Mouse (Mus musculus): ENCODE results near the gene Casq2.
"Not testable (repeated sequence)": the region's sequence is repeated elsewhere in the genome, so short reads cannot be mapped to it uniquely, and the experiment has no call there.

Gene Casq2

GRCm38 (mm10) chr3:102135389-102136113 lies 49.3 kb downstream of the Casq2 start:
- peak; percentile 34 for DNase-seq (ENCODE audit: low spot score)

- no peak for DNase-seq (ENCODE audit: low spot score)
These were observed 50.9 kb downstream of the Casq2 start for GRCm38 (mm10) chr3:102137158-102137557.

- DNase-seq (ENCODE audit: low spot score): no peak
These were observed 52.7 kb downstream of the Casq2 start for GRCm38 (mm10) chr3:102138899-102139298.

GRCm38 (mm10) chr3:102140606-102141005 lies 54.4 kb downstream of the Casq2 start:
- DNase-seq (ENCODE audit: low spot score): no peak

- no peak for DNase-seq (ENCODE audit: low spot score)
These were observed 55.2 kb downstream of the Casq2 start for GRCm38 (mm10) chr3:102141451-102141850.

- no peak for DNase-seq (ENCODE audit: low spot score)
These were observed 55.7 kb downstream of the Casq2 start for GRCm38 (mm10) chr3:102141893-102142292.

- no peak for DNase-seq (ENCODE audit: low spot score)
These were observed 56.7 kb downstream of the Casq2 start for GRCm38 (mm10) chr3:102142947-102143346.

- DNase-seq (ENCODE audit: low spot score): no peak
These were observed 57.3 kb downstream of the Casq2 start for GRCm38 (mm10) chr3:102143536-102143935.

- no peak for DNase-seq (ENCODE audit: low spot score)
These were observed 58.2 kb downstream of the Casq2 start for GRCm38 (mm10) chr3:102144401-102144800.

- no peak for DNase-seq (ENCODE audit: low spot score)
These were observed 59.6 kb downstream of the Casq2 start for GRCm38 (mm10) chr3:102145645-102146386.

GRCm38 (mm10) chr3:102146428-102146827 lies 60.2 kb downstream of the Casq2 start:
- DNase-seq (ENCODE audit: low spot score): no peak

- no peak for DNase-seq (ENCODE audit: low spot score)
These were observed 61.0 kb downstream of the Casq2 start for GRCm38 (mm10) chr3:102147189-102147588.

- DNase-seq (ENCODE audit: low spot score): no peak
These were observed 63.7 kb downstream of the Casq2 start for GRCm38 (mm10) chr3:102149941-102150340.

- DNase-seq (ENCODE audit: low spot score): no peak
These were observed 65.6 kb downstream of the Casq2 start for GRCm38 (mm10) chr3:102151850-102152249.

- DNase-seq (ENCODE audit: low spot score): no peak
These were observed 66.3 kb downstream of the Casq2 start for GRCm38 (mm10) chr3:102152471-102152870.

GRCm38 (mm10) chr3:102152872-102153271 lies 66.7 kb downstream of the Casq2 start:
- peak; percentile 12 for DNase-seq (ENCODE audit: low spot score)

GRCm38 (mm10) chr3:102154107-102154506 lies 67.9 kb downstream of the Casq2 start:
- DNase-seq (ENCODE audit: low spot score): no peak

GRCm38 (mm10) chr3:102156737-102157136 lies 70.5 kb downstream of the Casq2 start:
- DNase-seq (ENCODE audit: low spot score): no peak

GRCm38 (mm10) chr3:102157652-102158051 lies 71.4 kb downstream of the Casq2 start:
- DNase-seq (ENCODE audit: low spot score): no peak

GRCm38 (mm10) chr3:102158759-102159422 lies 72.7 kb downstream of the Casq2 start:
- DNase-seq (ENCODE audit: low spot score): no peak

GRCm38 (mm10) chr3:102159423-102160325 lies 73.5 kb downstream of the Casq2 start:
- peak; percentile 63 for DNase-seq (ENCODE audit: low spot score)

- not testable (repeated sequence) for DNase-seq (ENCODE audit: low spot score)
These were observed 77.6 kb downstream of the Casq2 start for GRCm38 (mm10) chr3:102163861-102164260.
